Comparison of ENCODE assay signal across 20 mouse cellular contexts in the genomic region with DNA sequence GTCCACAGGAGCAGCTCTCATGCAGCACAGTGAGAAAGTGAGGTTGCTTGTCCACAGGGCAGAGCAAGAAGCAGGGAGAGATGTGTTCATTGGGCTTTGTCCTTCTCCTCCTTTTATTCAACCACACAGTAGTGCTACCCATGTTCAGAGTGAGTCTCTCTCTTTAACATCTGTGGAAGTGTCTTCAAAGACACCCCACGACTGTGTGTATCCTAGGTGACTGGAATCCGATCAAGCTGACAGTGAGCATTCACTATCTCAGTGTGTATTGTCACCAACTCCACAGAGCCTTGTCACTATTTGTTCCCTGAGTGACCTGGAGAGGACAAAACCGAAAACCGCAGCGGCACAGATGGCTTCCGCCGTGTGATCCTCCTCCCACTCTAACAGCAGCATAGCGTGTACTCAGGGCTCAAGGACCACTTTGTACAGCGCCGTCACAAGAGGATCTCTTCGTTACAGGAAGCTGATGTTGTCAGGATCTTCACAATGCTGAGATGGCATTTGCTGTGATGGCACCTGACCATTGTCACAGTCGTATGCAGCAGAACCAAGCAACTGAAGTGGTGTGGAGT.
DNase-seq lines count a peak whose midpoint lies in the region; ATAC-seq lines count a peak whose summit lies in the region.
"Had no signal": no experiment of that assay in that cellular context is flagged by ENCODE, and none has a peak within 500 bp of the region (broad histone marks: within the 10 kb centered on the region; RNA-seq: fewer than 3 reads in every experiment).

No protein-coding gene starts in this region.

- no peak for ATAC-seq in heart, embryonic 12.5 days (ENCODE audit: insufficient number of reproducible peaks, low FRiP score)
- no peak for ATAC-seq in heart, embryonic 11.5 days (replicated peaks; ENCODE audit: insufficient number of reproducible peaks, low FRiP score, low TSS enrichment)
- peak; percentile 60; the same call in 1 of the 2 replicates for ATAC-seq in hindbrain, embryonic 16.5 days
- peak; percentile 35; the same call in 1 of the 2 replicates for ATAC-seq in neural tube, embryonic 15.5 days (ENCODE audit: low FRiP score)
- ATAC-seq: liver, postnatal 0 days had no signal

- H3K9me3 ChIP-seq in heart, embryonic 12.5 days (replicated peaks), result peaks cover 4% of the 10 kb centered on the region; the same call in 1 of the 2 replicates
- no peaks in the 10 kb centered on the region for H3K9me3 ChIP-seq in heart, embryonic 11.5 days (replicated peaks; ENCODE audit: control insufficient read depth, low read length)
- H3K9me3 ChIP-seq in hindbrain, embryonic 16.5 days (ENCODE audit: control insufficient read depth, low read length), result no peaks in the 10 kb centered on the region
- no peaks in the 10 kb centered on the region for H3K9me3 ChIP-seq in neural tube, embryonic 15.5 days (replicated peaks)
- H3K9me3 ChIP-seq in limb, embryonic 10.5 days (replicated peaks), result no peaks in the 10 kb centered on the region

- peak; percentile 9 for DNase-seq in thymus, postnatal 0 days (ENCODE audit: low spot score)
- DNase-seq in thymus, postnatal 36 days, result no peak
- DNase-seq in adrenal gland, adult 8-10 months, result no peak
- no peak for DNase-seq in limb, embryonic 10.5 days (ENCODE audit: low spot score)
- DNase-seq: adrenal gland, adult 2 months; cerebellum, adult 9-10 months; gastrocnemius, postnatal 14 days; heart, adult 2 months; kidney, adult 18-20 months; liver, postnatal 0 days; lung, postnatal 10 days; right cerebral cortex, adult 18-20 months; thymus, postnatal 14 days had no signal

- H3K4me1 ChIP-seq in heart, embryonic 12.5 days (replicated peaks), result peaks cover 8% of the 10 kb centered on the region; the same call in 1 of the 2 replicates
- H3K4me1 ChIP-seq in heart, embryonic 11.5 days (ENCODE audit: control insufficient read depth, insufficient read depth, low read length), result no peaks in the 10 kb centered on the region
- H3K4me1 ChIP-seq in hindbrain, embryonic 16.5 days (ENCODE audit: control insufficient read depth, insufficient read depth, low read depth, low read length), result no peaks in the 10 kb centered on the region
- H3K4me1 ChIP-seq in neural tube, embryonic 15.5 days, result peaks cover 6% of the 10 kb centered on the region
- no peaks in the 10 kb centered on the region for H3K4me1 ChIP-seq in limb, embryonic 10.5 days
- H3K4me1 ChIP-seq: embryonic facial prominence, embryonic 12.5 days had no signal

- H3K27ac ChIP-seq in heart, embryonic 12.5 days (ENCODE audit: poor library complexity, severe bottlenecking), result no peak overlapping the region
- H3K27ac ChIP-seq in heart, embryonic 11.5 days (ENCODE audit: low read depth, low read length), result no peak overlapping the region
- no peak overlapping the region for H3K27ac ChIP-seq in hindbrain, embryonic 16.5 days (ENCODE audit: low read depth, low read length)
- H3K27ac ChIP-seq in neural tube, embryonic 15.5 days (replicated peaks), result no peak overlapping the region
- H3K27ac ChIP-seq in limb, embryonic 10.5 days, result no peak overlapping the region
- H3K27ac ChIP-seq: embryonic facial prominence, embryonic 12.5 days; heart, adult 2 months; kidney, postnatal 0 days; stomach, postnatal 0 days had no signal

- WGBS in heart, embryonic 12.5 days, result 57% methylated on average over 12 of the region's 12 CpGs
- 69% methylated on average over 12 of the region's 12 CpGs for WGBS in heart, embryonic 11.5 days (ENCODE audit: insufficient replicate concordance)
- 38% methylated on average over 12 of the region's 12 CpGs for WGBS in hindbrain, embryonic 16.5 days
- WGBS in neural tube, embryonic 15.5 days, result 61% methylated on average over 12 of the region's 12 CpGs
- 91% methylated on average over 12 of the region's 12 CpGs for WGBS in limb, embryonic 10.5 days

- no peak overlapping the region for H3K9ac ChIP-seq in heart, embryonic 12.5 days
- H3K9ac ChIP-seq in heart, embryonic 11.5 days (ENCODE audit: low read depth, low read length), result no peak overlapping the region
- no peak overlapping the region for H3K9ac ChIP-seq in hindbrain, embryonic 16.5 days (ENCODE audit: low read depth, low read length)
- H3K9ac ChIP-seq in neural tube, embryonic 15.5 days (replicated peaks), result no peak overlapping the region
- H3K9ac ChIP-seq: embryonic facial prominence, embryonic 12.5 days; liver, postnatal 0 days had no signal

- no peaks in the 10 kb centered on the region for H3K36me3 ChIP-seq in heart, embryonic 12.5 days
- H3K36me3 ChIP-seq in heart, embryonic 11.5 days (ENCODE audit: control insufficient read depth, insufficient read depth, low read length), result no peaks in the 10 kb centered on the region
- H3K36me3 ChIP-seq in hindbrain, embryonic 16.5 days (ENCODE audit: control insufficient read depth, insufficient read depth, low read length), result no peaks in the 10 kb centered on the region
- no peaks in the 10 kb centered on the region for H3K36me3 ChIP-seq in neural tube, embryonic 15.5 days
- no peaks in the 10 kb centered on the region for H3K36me3 ChIP-seq in limb, embryonic 10.5 days
- H3K36me3 ChIP-seq: embryonic facial prominence, embryonic 12.5 days had no signal

- 0 out of 2 replicates have a peak overlapping the region, but pooled peaks have one; percentile 23 for H3K4me2 ChIP-seq in heart, embryonic 12.5 days
- no peak overlapping the region for H3K4me2 ChIP-seq in heart, embryonic 11.5 days
- peak overlapping the region; percentile 18; the same call in 1 of the 2 replicates for H3K4me2 ChIP-seq in hindbrain, embryonic 16.5 days (ENCODE audit: low read length)
- no peak overlapping the region for H3K4me2 ChIP-seq in neural tube, embryonic 15.5 days
- H3K4me2 ChIP-seq: embryonic facial prominence, embryonic 12.5 days had no signal

- peaks cover 28% of the 10 kb centered on the region for H3K27me3 ChIP-seq in heart, embryonic 12.5 days (replicated peaks)
- H3K27me3 ChIP-seq in heart, embryonic 11.5 days (ENCODE audit: control insufficient read depth, insufficient read depth, low read length), result peaks cover 13% of the 10 kb centered on the region; the same call in 1 of the 2 replicates
- no peaks in the 10 kb centered on the region for H3K27me3 ChIP-seq in hindbrain, embryonic 16.5 days (replicated peaks; ENCODE audit: control insufficient read depth, insufficient read depth, low read length)
- no peaks in the 10 kb centered on the region for H3K27me3 ChIP-seq in neural tube, embryonic 15.5 days (replicated peaks)
- H3K27me3 ChIP-seq in limb, embryonic 10.5 days (ENCODE audit: low read depth, poor library complexity, severe bottlenecking), result no peaks in the 10 kb centered on the region
- H3K27me3 ChIP-seq: embryonic facial prominence, embryonic 12.5 days had no signal

- H3K4me3 ChIP-seq in heart, embryonic 12.5 days, result no peak overlapping the region
- no peak overlapping the region for H3K4me3 ChIP-seq in heart, embryonic 11.5 days (ENCODE audit: low read depth, low read length)
- H3K4me3 ChIP-seq in hindbrain, embryonic 16.5 days (ENCODE audit: low read length), result no peak overlapping the region
- H3K4me3 ChIP-seq in neural tube, embryonic 15.5 days (replicated peaks), result no peak overlapping the region
- no peak overlapping the region for H3K4me3 ChIP-seq in limb, embryonic 10.5 days
- H3K4me3 ChIP-seq: embryonic facial prominence, embryonic 12.5 days; heart, adult 2 months had no signal

Comparison
In these comparisons a context has a peak if more than half of its experiments do, and no peak if none do; other contexts are left out.
1. H3K4me2 ChIP-seq: peak in heart, embryonic 12.5 days (single experiment) and hindbrain, embryonic 16.5 days (single experiment); none in heart, embryonic 11.5 days (single experiment) and neural tube, embryonic 15.5 days (single experiment).
2. ATAC-seq: peak in hindbrain, embryonic 16.5 days (single experiment) and neural tube, embryonic 15.5 days (single experiment); none in heart, embryonic 12.5 days (single experiment) and heart, embryonic 11.5 days (single experiment).